Mouse (Mus musculus) liver, embryonic 12.5 days (tissue): ENCODE data around the gene Zbtb32. TPM values are rescaled to one million over a fixed set of nuclear protein-coding genes. Genes with fewer than 3 reads are reported as not detected.

Experiments
- ATAC-seq: fragments of 200-750 bp; cut with Nextera tagmentation; 2 replicates; pipeline ENCODE4 v1.8.0; 2017; ENCODE audit warnings: moderate number of reproducible peaks, mild to moderate bottlenecking, moderate library complexity
- H3K27ac ChIP-seq: fragments of 300-500 bp; sonication (generic); 2 replicates; pipeline ENCODE4 v1.5.1; 2016; ENCODE audit warnings: mild to moderate bottlenecking
- H3K27me3 ChIP-seq: fragments of 300-500 bp; sonication (generic); replicated peaks from 2 replicates; pipeline ENCODE4 v1.6.1; 2016; ENCODE audit warnings: mild to moderate bottlenecking, moderate library complexity
- H3K36me3 ChIP-seq: fragments of 300-500 bp; sonication (generic); 2 replicates; pipeline ENCODE4 v1.6.1; 2016; ENCODE audit warnings: mild to moderate bottlenecking, moderate library complexity
- H3K4me1 ChIP-seq: fragments of 300-500 bp; sonication (generic); 2 replicates; pipeline ENCODE4 v1.6.1; 2016
- H3K4me2 ChIP-seq: fragments of 300-500 bp; sonication (generic); 2 replicates; pipeline ENCODE4 v1.6.1; 2016; ENCODE audit warnings: mild to moderate bottlenecking, moderate library complexity
- H3K4me3 ChIP-seq: fragments of 300-500 bp; sonication (generic); 2 replicates; pipeline ENCODE4 v1.5.1; 2016; ENCODE audit warnings: mild to moderate bottlenecking, moderate library complexity
- H3K9ac ChIP-seq: fragments of 300-500 bp; sonication (generic); 2 replicates; pipeline ENCODE4 v1.6.1; 2016; ENCODE audit warnings: mild to moderate bottlenecking, moderate library complexity
- H3K9me3 ChIP-seq: fragments of 300-500 bp; sonication (generic); replicated peaks from 2 replicates; pipeline ENCODE4 v1.6.1; 2016; ENCODE audit warnings: mild to moderate bottlenecking, moderate library complexity
- WGBS: fragments of 180-500 bp; shearing (Covaris S2); methylation state at CpG from one replicate; pipeline ENCODE4 v1.1.7; 2016; ENCODE audit not compliant: insufficient replicate concordance; 5-methylcytosine and 5-hydroxymethylcytosine counted together
- microRNA-seq: library from miRNA; unstranded; fragments of <30 nt; microRNA quantifications from one replicate; pipeline ENCODE4, GENCODE M21; 2017
- polyA plus RNA-seq: library from polyadenylated mRNA; unstranded; fragments of >200 nt; fragmentation: Nextera tagmentation; extraction: Ambion mirVana; gene quantifications from 2 replicates; pipeline ENCODE4 v1.2.1, GENCODE M21; 2016

The Zbtb32 gene
- polyA plus RNA-seq, 1 experiment from 2014 or later: 0.20 TPM

GRCm38 (mm10) chr7:30552102-30553020, 46.3 kb downstream of the Zbtb32 start, which contains the start of the genes Hspb6 and Proser3:
Gene Hspb6, plus strand, starts transcription at chr7:30552178.
Gene Proser3, minus strand, starts transcription at chr7:30552299.
- Histone ChIP-seq H3K9me3 (no peaks in the 10 kb centered on the region), H3K27me3 (no peaks in the 10 kb centered on the region), H3K27ac (peak within 1 kb of the TSS; percentile 94), H3K9ac (peak within 1 kb of the TSS; percentile 91), H3K4me3 (peak within 1 kb of the TSS; percentile 72), H3K4me2 (peak within 1 kb of the TSS; percentile 99), H3K4me1 (peaks cover 33% of the 10 kb centered on the region), H3K36me3 (peaks cover 44% of the 10 kb centered on the region)
- ATAC-seq: peak; percentile 93
- WGBS: under 1% methylated on average over 44 of the region's 44 CpGs

- Histone ChIP-seq H3K27me3 (no peaks in the 10 kb centered on the region), H3K9me3 (no peaks in the 10 kb centered on the region), H3K36me3 (peaks cover 42% of the 10 kb centered on the region), H3K9ac (peak overlapping the region; percentile 76), H3K4me1 (peaks cover 30% of the 10 kb centered on the region), H3K27ac (peak overlapping the region; percentile 92), H3K4me3 (peak overlapping the region; percentile 72), H3K4me2 (peak overlapping the region; percentile 99)
- peak; percentile 49 for ATAC-seq
- under 1% methylated on average over 10 of the region's 10 CpGs for WGBS
Measured at GRCm38 (mm10) chr7:30551445-30552101, 47.1 kb downstream of the Zbtb32 start.

DNA sequence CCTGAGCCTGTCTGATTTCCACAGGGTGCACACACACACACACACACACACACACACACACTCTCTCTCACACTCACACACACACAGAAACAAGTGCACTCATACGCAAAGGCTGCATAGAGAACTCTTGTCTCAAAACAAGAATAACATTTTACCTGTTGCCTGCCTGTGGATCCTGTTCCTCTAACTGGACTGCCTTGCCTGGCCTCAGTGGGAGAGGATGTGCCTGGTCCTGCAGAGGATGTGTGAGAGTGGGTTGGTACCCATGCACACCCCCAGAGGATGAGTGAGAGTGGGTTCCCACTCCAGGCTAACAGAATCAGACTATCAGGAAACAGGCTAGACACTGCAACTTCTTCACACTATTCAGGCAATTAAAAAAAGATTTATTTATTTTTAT, 48.1 kb downstream of the Zbtb32 start:
- H3K27ac ChIP-seq: no peak overlapping the region
- no peak overlapping the region for H3K4me3 ChIP-seq
- H3K4me1 ChIP-seq: peaks cover 30% of the 10 kb centered on the region
- H3K9me3 ChIP-seq: no peaks in the 10 kb centered on the region
- WGBS: 95% methylated on average over 1 of the region's 1 CpGs
- peaks cover 42% of the 10 kb centered on the region for H3K36me3 ChIP-seq
- H3K27me3 ChIP-seq: no peaks in the 10 kb centered on the region
- 0 out of 2 replicates have a peak overlapping the region, but pooled peaks have one; percentile 99 for H3K4me2 ChIP-seq
- no peak overlapping the region for H3K9ac ChIP-seq
- no peak for ATAC-seq

DNA sequence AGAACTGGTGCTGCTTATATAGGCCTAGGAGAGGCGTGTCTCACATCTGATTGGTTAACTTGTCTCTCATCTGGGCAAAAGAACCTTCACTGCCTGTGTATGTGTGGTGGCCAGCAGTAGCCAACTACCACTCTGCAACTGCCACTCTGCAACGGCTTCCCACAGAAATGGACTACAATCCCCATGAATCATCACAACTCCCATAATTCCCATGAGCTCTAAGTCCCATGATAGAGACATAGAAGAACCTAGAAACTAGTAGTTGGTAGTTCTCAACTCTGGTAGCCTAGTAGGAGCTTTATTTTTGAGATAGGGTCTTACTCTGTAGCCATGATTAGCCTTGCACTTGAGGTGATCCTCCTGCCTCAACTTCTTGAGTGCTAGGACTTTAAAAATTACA, 48.8 kb downstream of the Zbtb32 start:
- no peaks in the 10 kb centered on the region for H3K27me3 ChIP-seq
- H3K9ac ChIP-seq: no peak overlapping the region
- WGBS: 78% methylated on average over 2 of the region's 2 CpGs
- ATAC-seq: no peak
- H3K4me1 ChIP-seq: peaks cover 31% of the 10 kb centered on the region
- no peak overlapping the region for H3K27ac ChIP-seq
- no peak overlapping the region for H3K4me3 ChIP-seq
- no peak overlapping the region for H3K4me2 ChIP-seq
- H3K36me3 ChIP-seq: peaks cover 39% of the 10 kb centered on the region
- no peaks in the 10 kb centered on the region for H3K9me3 ChIP-seq

GRCm38 (mm10) chr7:30544327-30544726, 54.4 kb downstream of the Zbtb32 start:
- Histone ChIP-seq H3K27ac (0 out of 2 replicates have a peak overlapping the region, but pooled peaks have one; percentile 7), H3K4me1 (peaks cover 11% of the 10 kb centered on the region), H3K27me3 (no peaks in the 10 kb centered on the region), H3K4me3 (no peak overlapping the region), H3K9me3 (no peaks in the 10 kb centered on the region), H3K4me2 (no peak overlapping the region), H3K36me3 (peaks cover 63% of the 10 kb centered on the region), H3K9ac (no peak overlapping the region)
- 46% methylated on average over 2 of the region's 2 CpGs for WGBS
- no peak; the same call in 1 of the 2 replicates for ATAC-seq

GRCm38 (mm10) chr7:30540572-30540971, 58.1 kb downstream of the Zbtb32 start:
- ATAC-seq: no peak
- H3K9me3 ChIP-seq: no peaks in the 10 kb centered on the region
- H3K27me3 ChIP-seq: no peaks in the 10 kb centered on the region
- no peak overlapping the region for H3K4me3 ChIP-seq
- H3K4me2 ChIP-seq: no peak overlapping the region
- no peak overlapping the region for H3K9ac ChIP-seq
- H3K4me1 ChIP-seq: peaks cover 17% of the 10 kb centered on the region
- peaks cover 43% of the 10 kb centered on the region for H3K36me3 ChIP-seq
- no peak overlapping the region for H3K27ac ChIP-seq
- WGBS: 83% methylated on average over 7 of the region's 7 CpGs

Small RNAs within 50 kb of the gene (microRNA-seq; reads per million reads assigned to microRNA genes)
- gene Gm38670 (4.2 reads per million, percentile 6 among the genes with 10 or more reads in this experiment), gene Mir3569 (not detected)

Other genes starting within 250 kb of the Zbtb32 start
- 1.9 and 2.1 TPM in 2 replicates for gene Lrfn3, start 236.1 kb downstream of the Zbtb32 start, polyA plus RNA-seq
- gene Tyrobp, start 185.1 kb downstream of the Zbtb32 start, polyA plus RNA-seq: 51.1 and 52.7 TPM in 2 replicates
- 3.0 and 4.1 TPM in 2 replicates for gene Hcst, start 179.1 kb downstream of the Zbtb32 start, polyA plus RNA-seq
- 1.5 and 2.1 TPM in 2 replicates for gene Nfkbid, start 177.2 kb downstream of the Zbtb32 start, polyA plus RNA-seq
- gene Aplp1, start 153.4 kb downstream of the Zbtb32 start, polyA plus RNA-seq: 7.5 and 8.2 TPM in 2 replicates
- gene Kirrel2, start 141.2 kb downstream of the Zbtb32 start, polyA plus RNA-seq: 0.05 and 0.17 TPM in 2 replicates
- gene Nphs1, start 140.6 kb downstream of the Zbtb32 start, polyA plus RNA-seq: 0.14 and 0.18 TPM in 2 replicates
- gene Prodh2, start 105.3 kb downstream of the Zbtb32 start, polyA plus RNA-seq: 21.1 and 22.3 TPM in 2 replicates
- gene Arhgap33, start 63.8 kb downstream of the Zbtb32 start, polyA plus RNA-seq: 4.0 and 4.8 TPM in 2 replicates
- 5.0 and 5.4 TPM in 2 replicates for gene Hspb6, start 46.7 kb downstream of the Zbtb32 start, polyA plus RNA-seq
- gene Proser3, start 46.6 kb downstream of the Zbtb32 start, polyA plus RNA-seq: 5.3 and 5.6 TPM in 2 replicates
- gene Lin37, start 39.1 kb downstream of the Zbtb32 start, polyA plus RNA-seq: 30.3 and 31.4 TPM in 2 replicates
- 51.9 and 55.1 TPM in 2 replicates for gene U2af1l4, start 35.6 kb downstream of the Zbtb32 start, polyA plus RNA-seq
- 5.8 and 6.7 TPM in 2 replicates for gene Gm49396, start 35.6 kb downstream of the Zbtb32 start, polyA plus RNA-seq
- 83.3 and 87.9 TPM in 2 replicates for gene Psenen, start 35.3 kb downstream of the Zbtb32 start, polyA plus RNA-seq
- 3.0 and 3.9 TPM in 2 replicates for gene Igflr1, start 33.5 kb downstream of the Zbtb32 start, polyA plus RNA-seq
- gene Kmt2b, start 10.2 kb downstream of the Zbtb32 start, polyA plus RNA-seq: 4.5 and 4.9 TPM in 2 replicates
- 0.25 and 0.33 TPM in 2 replicates for gene Upk1a, start 13.9 kb upstream of the Zbtb32 start, polyA plus RNA-seq
- 691 and 732 TPM in 2 replicates for gene Cox6b1, start 27.2 kb upstream of the Zbtb32 start, polyA plus RNA-seq
- gene Etv2, start 36.9 kb upstream of the Zbtb32 start, polyA plus RNA-seq: 0.12 and 0.19 TPM in 2 replicates
- 83.1 and 83.5 TPM in 2 replicates for gene Rbm42, start 51.4 kb upstream of the Zbtb32 start, polyA plus RNA-seq
- 47.8 and 50.4 TPM in 2 replicates for gene Haus5, start 66.1 kb upstream of the Zbtb32 start, polyA plus RNA-seq
- not detected in 2 replicates for gene Pmis2, start 72.7 kb upstream of the Zbtb32 start, polyA plus RNA-seq
- gene 2200002J24Rik, start 100.0 kb upstream of the Zbtb32 start, polyA plus RNA-seq: 0.65 and 1.0 TPM in 2 replicates
- 1.8 and 1.9 TPM in 2 replicates for gene Atp4a, start 113.3 kb upstream of the Zbtb32 start, polyA plus RNA-seq
- 125 and 126 TPM in 2 replicates for gene Tmem147, start 130.6 kb upstream of the Zbtb32 start, polyA plus RNA-seq
- gene Gapdhs, start 144.8 kb upstream of the Zbtb32 start, polyA plus RNA-seq: not detected in 2 replicates
- 0.19 and 0.41 TPM in 2 replicates for gene Sbsn, start 152.6 kb upstream of the Zbtb32 start, polyA plus RNA-seq
- gene Dmkn, start 164.8 kb upstream of the Zbtb32 start, polyA plus RNA-seq: not detected in 2 replicates
- not detected in 2 replicates for gene Krtdap, start 189.0 kb upstream of the Zbtb32 start, polyA plus RNA-seq
- 0.21 and 0.53 TPM in 2 replicates for gene Ffar2, start 224.9 kb upstream of the Zbtb32 start, polyA plus RNA-seq